Mouse (Mus musculus) ovary, postnatal 14 days (tissue): Measurements from ENCODE around the gene Ppp2r5b.

Source experiments
- DNase-seq: peaks from one replicate; pipeline ENCODE4 v3.0.0; 2022; ENCODE audit warnings: low spot score

The Ppp2r5b gene

DNA sequence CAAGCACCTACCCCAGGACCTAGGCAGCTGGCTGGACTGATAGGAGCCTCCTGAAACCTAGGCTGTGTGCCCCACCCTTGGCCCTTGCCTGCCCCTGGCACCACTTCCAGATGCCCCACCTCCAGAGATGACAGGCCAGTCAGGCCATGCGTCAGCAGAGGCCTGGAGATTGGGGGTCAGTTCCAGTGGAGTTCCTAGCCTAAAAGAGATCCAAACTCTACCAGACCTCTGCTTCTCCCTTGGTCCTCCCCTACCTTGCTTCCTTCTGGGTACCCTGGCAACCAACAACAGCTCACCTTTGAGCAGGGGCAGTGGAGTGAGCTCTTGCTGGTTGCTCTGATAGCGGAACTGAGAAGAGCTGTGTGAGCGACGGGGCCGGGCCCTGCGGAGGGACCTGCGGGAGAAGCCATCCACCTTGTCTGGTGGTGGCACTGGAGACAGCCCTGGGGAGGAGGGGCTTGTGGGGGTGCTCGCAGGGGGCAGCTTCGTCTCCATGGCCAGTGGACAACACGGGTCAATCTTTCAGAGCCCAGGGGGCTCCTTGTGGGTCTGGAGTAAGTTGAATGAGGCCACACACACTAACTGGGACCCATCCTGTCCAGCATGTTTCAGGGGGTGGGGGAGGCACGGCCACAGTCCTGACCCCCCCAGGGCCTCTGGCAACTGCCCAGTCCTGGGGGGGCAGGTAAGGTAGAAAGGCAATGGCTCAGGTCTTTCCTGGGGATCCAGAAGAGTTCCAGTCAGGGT, 1.2 kb downstream of the Ppp2r5b start:
- no peak for DNase-seq

DNA sequence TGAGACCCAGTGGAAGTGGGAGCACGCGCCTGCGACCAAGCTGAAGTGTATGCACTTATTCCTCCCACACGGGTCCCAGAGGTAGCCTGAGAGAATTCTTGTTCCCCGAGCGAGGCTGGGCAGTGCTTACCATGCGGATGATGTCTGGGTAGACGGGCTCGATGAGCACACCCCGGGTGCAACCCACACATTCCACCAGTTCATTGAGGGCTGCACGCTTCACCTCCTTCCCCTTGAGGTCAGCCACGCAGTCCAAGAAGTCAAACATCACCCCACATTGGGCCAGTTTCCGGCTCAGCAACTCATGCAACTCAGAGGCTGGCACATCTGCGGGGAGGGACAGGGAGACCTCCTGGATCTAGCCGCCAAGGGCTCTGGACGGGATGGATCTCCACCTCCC, 2.0 kb downstream of the Ppp2r5b start:
- no peak for DNase-seq

DNA sequence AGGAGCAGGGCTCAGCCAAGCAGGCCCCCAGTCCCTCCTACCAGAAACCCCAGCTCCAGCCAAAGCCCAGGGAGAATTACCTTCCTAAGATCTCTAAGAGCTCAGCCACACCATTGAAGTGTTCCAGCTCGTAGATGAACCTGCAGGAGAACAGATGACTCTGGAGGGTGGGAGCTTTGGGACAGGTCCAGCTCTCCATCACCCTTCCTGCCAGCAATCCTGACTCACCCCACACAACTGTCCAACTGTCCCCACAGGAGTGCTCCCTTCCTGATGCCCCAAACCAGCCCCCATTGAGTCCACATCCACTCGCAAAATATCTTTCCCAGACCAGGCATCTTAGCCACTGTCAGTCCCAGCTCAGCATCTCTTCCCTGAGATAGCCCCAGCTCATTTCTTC, 4.6 kb downstream of the Ppp2r5b start:
- no peak for DNase-seq

DNA sequence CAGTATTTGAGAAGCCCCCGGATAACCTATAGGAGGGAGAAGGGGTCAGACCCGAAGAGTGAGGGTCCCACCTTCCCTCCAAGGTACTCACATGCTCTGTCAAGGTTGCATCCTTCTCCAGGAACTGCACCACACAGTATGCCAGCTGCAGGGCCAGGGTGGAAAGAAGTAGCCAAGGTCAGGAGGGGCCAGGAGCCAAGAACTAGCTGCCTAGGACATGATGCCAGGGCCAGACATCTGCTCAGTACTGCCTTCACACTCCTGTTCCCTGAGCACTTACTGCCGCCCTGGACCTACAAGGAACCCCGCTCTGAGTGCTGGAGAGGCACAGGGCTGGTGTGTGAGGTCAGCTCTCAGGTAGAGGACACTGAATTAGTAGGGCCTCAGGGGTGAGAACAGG, 5.3 kb downstream of the Ppp2r5b start:
- no peak for DNase-seq

DNA sequence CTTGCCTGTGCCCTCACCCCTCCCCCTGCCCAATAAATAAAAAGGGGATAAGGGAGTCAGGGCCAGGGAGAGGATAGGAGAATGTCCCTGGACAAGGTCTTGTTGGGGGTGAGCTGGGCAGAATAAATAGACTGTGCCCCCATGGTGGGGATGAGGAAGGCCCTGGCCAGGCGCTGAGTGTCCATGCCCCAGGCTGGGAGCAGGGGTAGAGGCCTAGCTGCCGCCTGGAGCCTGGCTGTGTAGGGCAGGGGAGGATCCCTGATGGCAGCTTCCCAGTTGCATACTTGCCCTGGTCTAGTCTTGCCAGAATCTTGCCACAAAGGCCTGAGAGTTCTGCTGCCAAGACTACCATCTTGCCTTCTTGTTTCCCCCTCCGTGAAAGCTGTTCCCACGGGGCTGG, 7.8 kb downstream of the Ppp2r5b start:
- no peak for DNase-seq

DNA sequence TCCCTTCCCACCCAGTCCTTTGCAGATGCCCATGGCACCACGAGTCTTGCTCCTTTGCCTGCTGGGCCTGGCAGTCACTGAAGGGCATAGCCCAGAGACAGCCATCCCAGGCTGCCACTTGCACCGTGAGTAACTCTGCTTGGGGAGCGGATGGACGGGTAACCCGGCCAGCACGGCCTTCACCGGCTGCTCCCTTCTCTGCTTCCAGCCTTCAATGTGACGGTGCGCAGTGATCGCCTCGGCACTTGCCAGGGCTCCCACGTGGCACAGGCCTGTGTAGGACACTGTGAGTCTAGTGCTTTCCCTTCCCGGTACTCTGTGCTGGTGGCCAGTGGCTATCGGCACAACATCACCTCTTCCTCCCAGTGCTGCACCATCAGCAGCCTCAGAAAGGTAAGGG, 8.9 kb downstream of the Ppp2r5b start:
- no peak for DNase-seq

DNA sequence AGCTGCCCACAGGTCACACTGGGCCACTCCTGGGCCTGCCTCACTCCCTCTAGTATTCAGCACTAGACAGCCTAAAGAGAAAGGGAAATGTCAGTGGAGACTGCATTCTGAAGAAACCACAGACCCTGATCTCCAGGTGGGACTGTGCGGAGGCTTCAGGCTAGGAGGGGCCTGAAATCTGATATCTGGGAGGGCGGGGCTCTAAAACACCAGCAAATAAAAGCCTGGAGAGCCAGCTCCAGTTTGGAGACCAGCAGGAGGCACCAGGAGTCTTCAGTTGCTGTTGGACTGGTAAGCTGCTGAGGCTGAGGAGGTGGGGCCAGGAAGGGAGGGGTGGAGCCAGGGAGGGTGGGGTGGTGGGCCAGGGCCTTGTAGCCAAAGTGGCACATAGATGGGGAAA, 9.5 kb downstream of the Ppp2r5b start, which contains the start of gene Gpha2:
Gpha2 (plus strand) TSS at position 246 of the 400 bp plus-strand sequence.
- DNase-seq: no peak

DNA sequence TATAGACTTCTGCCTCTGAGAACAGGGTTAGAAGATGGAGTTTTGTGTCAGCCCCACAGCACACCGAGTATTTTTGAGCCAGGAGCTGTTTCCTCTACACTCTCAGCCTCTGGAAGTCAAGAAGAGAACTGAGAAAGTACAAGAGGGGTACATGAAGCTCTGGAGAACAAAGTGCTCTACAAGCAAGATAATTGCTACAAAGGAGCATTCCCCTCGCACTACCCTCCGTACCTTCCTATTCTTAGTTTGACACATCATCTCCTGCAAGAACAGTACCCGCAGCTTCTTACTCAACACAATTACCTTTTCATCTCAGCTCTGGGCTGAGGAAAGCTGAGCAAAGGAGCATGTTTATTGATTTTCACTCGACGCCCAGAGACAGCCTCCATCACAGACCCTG, 17.1 kb downstream of the Ppp2r5b start:
- no peak for DNase-seq

DNA sequence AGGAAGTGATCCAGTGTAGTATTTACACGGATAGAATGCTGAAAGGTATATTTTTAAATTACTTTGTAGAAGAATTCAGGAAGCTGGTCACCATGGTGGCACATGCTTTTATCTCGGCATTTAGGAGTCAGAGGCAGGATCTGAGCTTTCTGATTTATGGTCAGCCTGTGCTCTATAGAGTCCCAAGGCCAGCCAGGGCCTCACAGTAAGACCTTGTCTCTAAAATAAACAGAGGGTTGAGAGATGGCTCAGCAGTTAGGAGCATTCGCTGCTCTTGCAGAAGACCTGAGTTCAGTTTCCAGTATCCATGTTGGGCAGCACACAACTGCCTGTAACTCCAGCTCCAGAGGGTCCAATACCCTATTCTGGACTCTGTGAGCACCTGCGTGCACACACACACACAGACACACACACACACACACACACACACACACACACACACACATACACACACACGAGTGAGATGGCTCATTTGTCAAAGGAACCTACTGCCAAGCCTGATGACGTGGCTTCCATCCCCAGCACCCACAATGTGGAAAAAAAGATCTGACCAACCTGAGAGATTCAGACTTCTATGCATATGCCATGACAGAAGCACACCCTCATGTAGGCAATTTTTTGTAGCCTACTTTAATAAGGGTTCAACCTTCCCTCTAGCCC, 19.5 kb downstream of the Ppp2r5b start:
- no peak for DNase-seq

DNA sequence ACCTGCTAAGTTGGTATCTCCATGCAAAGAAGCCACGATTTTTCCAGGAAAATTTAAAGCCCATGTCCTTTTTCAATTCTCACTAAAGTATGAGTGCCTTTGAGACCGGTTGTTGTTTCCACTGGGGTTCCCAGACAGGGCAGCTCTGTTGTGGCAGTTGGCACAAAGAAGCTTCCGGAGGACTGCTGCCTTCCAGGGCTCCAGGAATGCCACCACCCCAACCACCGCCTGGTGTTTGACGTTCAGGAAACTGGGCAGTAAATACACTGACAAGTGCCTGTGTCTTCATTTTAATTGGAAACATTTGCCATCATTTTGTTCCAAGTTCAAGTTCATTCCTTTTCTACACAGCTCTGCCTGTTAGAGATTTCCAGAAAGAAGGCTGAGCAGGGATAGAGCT, 29.0 kb downstream of the Ppp2r5b start:
- DNase-seq: no peak

DNA sequence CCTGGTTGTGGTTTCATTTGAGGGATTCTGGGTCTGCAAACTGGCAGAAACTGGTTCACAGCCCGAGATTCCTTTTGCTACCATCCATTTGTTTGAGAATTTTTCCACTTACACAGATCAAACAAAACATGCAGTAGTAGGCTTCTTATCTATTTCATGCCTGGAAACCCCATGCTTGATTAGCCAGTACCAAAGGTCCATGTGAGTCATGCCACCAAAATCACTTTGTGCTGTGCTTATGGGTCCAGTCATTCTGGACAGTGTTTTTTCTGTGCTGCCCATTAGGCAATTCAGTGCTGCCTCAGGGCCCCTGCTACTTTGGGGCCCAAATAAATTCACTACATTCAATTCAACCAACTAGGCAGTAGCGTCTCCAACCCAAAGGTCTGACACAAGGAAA, 31.4 kb downstream of the Ppp2r5b start:
- no peak for DNase-seq

DNA sequence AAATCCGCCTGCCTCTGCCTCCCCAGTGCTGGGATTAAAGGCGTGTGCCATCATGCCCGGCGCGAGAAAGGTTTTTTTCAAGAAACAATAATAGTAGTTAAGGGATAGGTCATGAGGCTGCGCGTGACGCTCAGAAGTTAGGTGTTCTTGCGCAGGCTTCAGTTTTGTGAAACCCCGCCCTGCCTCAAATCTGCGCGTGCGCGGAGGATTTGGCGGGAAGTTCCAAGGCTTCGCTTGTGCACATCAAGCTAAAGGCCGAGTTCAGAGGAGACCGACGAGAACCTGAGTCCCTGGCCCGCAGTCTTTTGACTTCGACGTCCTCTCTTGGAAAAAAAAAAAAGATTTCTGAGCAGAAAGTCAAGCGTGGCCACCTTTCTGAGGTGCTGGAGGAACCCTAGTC, 51.5 kb downstream of the Ppp2r5b start, which contains the start of gene Majin:
Majin (plus strand) TSS at position 258 of the 400 bp plus-strand sequence.
- DNase-seq: no peak

DNA sequence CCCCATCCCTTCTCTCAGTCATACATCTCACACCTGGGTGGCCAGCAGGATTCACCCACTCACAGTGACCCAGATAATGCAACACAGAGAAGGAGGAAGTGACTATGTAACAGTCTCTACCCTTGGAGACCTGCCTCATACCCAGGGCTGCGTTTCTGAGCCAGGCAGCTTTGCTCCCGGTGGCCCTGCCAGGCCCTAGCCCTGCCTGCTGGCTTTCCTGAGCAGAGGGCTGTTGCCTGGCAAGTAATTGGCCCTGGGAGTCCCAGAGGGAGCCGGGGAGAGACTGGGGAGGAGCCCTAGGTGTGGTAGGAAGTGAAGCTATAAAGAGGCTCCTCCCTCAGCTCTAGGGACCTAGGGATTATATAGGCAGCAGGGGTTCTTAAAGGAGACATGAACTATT, 53.1 kb downstream of the Ppp2r5b start:
- no peak for DNase-seq

DNA sequence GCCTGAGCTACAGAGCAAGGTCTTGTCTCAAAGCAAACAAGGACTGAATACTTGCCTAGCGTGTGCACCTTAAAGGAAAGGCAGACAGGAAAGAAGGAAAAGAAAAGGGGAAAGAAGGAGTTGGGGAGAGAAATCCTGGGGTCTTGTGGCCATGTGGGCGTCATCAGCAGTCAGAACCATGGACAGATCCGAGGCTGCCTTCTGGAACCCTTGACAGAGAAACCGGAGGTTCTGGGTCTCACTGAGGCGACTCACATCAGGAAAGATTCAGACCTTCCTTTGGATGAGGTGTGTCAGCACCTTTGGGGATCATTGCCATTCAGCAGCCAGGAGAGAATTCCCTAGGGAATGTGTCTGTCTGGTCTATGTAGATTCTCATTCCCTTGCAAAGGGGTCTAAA, 54.0 kb downstream of the Ppp2r5b start:
- no peak for DNase-seq

DNA sequence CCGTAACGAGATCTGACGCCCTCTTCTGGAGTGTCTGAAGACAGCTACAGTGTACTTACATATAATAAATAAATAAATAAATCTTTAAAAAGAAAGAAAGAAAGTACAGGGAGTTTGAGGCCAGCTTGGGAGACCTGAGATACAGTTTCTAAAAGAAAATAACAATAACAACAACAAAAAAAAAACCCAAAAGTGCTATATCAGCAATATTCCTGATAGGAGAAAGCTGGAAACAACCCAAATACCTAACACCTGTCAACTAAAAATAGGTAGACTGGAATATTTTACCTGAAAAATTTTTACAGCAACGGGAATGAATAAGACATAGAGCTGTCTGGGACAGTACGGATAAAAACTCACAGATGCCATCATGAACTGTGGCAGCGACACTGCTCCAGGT, 56.9 kb downstream of the Ppp2r5b start:
- DNase-seq: no peak
